ENCODE assay signal across 11 mouse cellular contexts in the genomic region with DNA sequence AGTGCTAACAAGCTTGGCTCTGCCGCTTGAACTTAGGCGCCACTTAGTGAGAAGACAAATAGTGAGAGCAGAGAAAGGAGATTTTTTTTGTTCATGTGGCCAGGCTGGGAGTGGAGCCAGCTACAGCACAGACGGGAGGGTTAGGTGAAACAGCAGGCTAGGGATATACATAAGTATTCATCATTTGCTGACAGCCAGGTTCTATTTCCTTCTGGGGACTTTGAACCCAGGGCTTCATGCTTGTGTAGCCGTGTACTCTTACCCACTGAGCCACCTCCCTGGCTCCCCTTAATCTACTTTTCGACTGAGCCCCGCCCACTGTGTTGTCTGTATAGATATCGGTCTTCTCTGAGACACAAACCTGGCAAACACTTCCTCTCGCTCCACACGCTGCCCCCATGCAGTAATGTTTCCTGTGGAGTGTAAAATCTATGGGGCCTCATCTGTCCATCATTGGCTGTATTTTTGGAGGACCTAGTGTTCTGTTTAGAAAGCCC. TPM values are rescaled to one million over a fixed set of nuclear protein-coding genes. Genes with fewer than 3 reads are reported as not detected.
DNase-seq lines count a peak whose midpoint lies in the region; ATAC-seq and TF ChIP-seq lines count a peak whose summit lies in the region.
"Had no signal": no experiment of that assay in that cellular context is flagged by ENCODE, and none has a peak within 500 bp of the region (broad histone marks: within the 10 kb centered on the region; RNA-seq: fewer than 3 reads in every experiment).

No protein-coding gene starts in this region.

- DNase-seq in heart, adult 11 months: peak; percentile 83
- no peak for DNase-seq in neural tube, embryonic 10.5 days (ENCODE audit: extremely low spot score, low spot score)
- DNase-seq in liver, embryonic 11.5 days (ENCODE audit: low spot score): no peak
- DNase-seq in stomach, postnatal 0 days (ENCODE audit: low spot score): peak; percentile 74
- no peak for DNase-seq in thymus, postnatal 10 days (ENCODE audit: low spot score in 2 of 2)
- DNase-seq in frontal cortex, postnatal 14 days (ENCODE audit: low spot score in 2 of 2): no peak

- no peak overlapping the region for H3K4me2 ChIP-seq in heart, embryonic 11.5 days
- no peak overlapping the region for H3K4me2 ChIP-seq in neural tube, embryonic 13.5 days
- peak overlapping the region; percentile 6 for H3K4me2 ChIP-seq in liver, embryonic 11.5 days
- peak overlapping the region; percentile 27; the same call in 1 of the 2 replicates for H3K4me2 ChIP-seq in stomach, postnatal 0 days (replicated peaks; ENCODE audit: low read depth)

- peaks cover 15% of the 10 kb centered on the region for H3K27me3 ChIP-seq in heart, embryonic 11.5 days (ENCODE audit: control insufficient read depth, insufficient read depth, low read length)
- H3K27me3 ChIP-seq in neural tube, embryonic 13.5 days: 0 out of 2 replicates have a peak, but pooled peaks cover 6% of the 10 kb centered on the region
- H3K27me3 ChIP-seq in liver, embryonic 11.5 days (replicated peaks; ENCODE audit: control insufficient read depth, insufficient read depth, low read length): no peaks in the 10 kb centered on the region
- H3K27me3 ChIP-seq in stomach, postnatal 0 days (ENCODE audit: control insufficient read depth, insufficient read depth, low read length): no peaks in the 10 kb centered on the region

- WGBS in heart, embryonic 11.5 days (ENCODE audit: insufficient replicate concordance): 42% methylated on average over 9 of the region's 9 CpGs
- WGBS in neural tube, embryonic 13.5 days: 67% methylated on average over 9 of the region's 9 CpGs
- WGBS in liver, embryonic 11.5 days: 32% methylated on average over 9 of the region's 9 CpGs
- WGBS in stomach, postnatal 0 days: 21% methylated on average over 9 of the region's 9 CpGs

- no peak overlapping the region for H3K9ac ChIP-seq in heart, embryonic 11.5 days (ENCODE audit: low read depth, low read length)
- no peak overlapping the region for H3K9ac ChIP-seq in neural tube, embryonic 13.5 days
- H3K9ac ChIP-seq in liver, embryonic 11.5 days (ENCODE audit: low read depth, low read length): no peak overlapping the region; the same call in 1 of the 2 replicates
- H3K9ac ChIP-seq in stomach, postnatal 0 days (ENCODE audit: low read length): no peak overlapping the region

- no peak overlapping the region for H3K27ac ChIP-seq in heart, embryonic 11.5 days (ENCODE audit: low read depth, low read length)
- H3K27ac ChIP-seq in neural tube, embryonic 13.5 days (replicated peaks): no peak overlapping the region
- peak overlapping the region; percentile 63 for H3K27ac ChIP-seq in liver, embryonic 11.5 days (ENCODE audit: low read depth, low read length)
- peak overlapping the region; percentile 83 for H3K27ac ChIP-seq in stomach, postnatal 0 days (replicated peaks)

- no peak for ATAC-seq in heart, embryonic 11.5 days (replicated peaks; ENCODE audit: insufficient number of reproducible peaks, low FRiP score, low TSS enrichment)
- peak; percentile 23; the same call in 1 of the 2 replicates for ATAC-seq in neural tube, embryonic 13.5 days (ENCODE audit: low read depth)
- ATAC-seq in liver, embryonic 11.5 days (replicated peaks; ENCODE audit: low FRiP score): peak; percentile 87
- ATAC-seq in stomach, postnatal 0 days (ENCODE audit: low FRiP score, low TSS enrichment): peak; percentile 87

- H3K4me3 ChIP-seq in heart, embryonic 11.5 days (ENCODE audit: low read depth, low read length): no peak overlapping the region
- no peak overlapping the region for H3K4me3 ChIP-seq in neural tube, embryonic 13.5 days
- H3K4me3 ChIP-seq in liver, embryonic 11.5 days (ENCODE audit: low read depth, low read length): no peak overlapping the region
- no peak overlapping the region for H3K4me3 ChIP-seq in stomach, postnatal 0 days (ENCODE audit: low read depth, low read length)

- H3K4me1 ChIP-seq in heart, embryonic 11.5 days (ENCODE audit: control insufficient read depth, insufficient read depth, low read length): peaks cover 7% of the 10 kb centered on the region
- H3K4me1 ChIP-seq in neural tube, embryonic 13.5 days (replicated peaks): 0 out of 2 replicates have a peak, but pooled peaks cover 5% of the 10 kb centered on the region
- peaks cover 16% of the 10 kb centered on the region for H3K4me1 ChIP-seq in liver, embryonic 11.5 days (replicated peaks; ENCODE audit: control insufficient read depth, insufficient read depth, low read length)
- no peaks in the 10 kb centered on the region for H3K4me1 ChIP-seq in stomach, postnatal 0 days (replicated peaks; ENCODE audit: control insufficient read depth, insufficient read depth)

- no peaks in the 10 kb centered on the region for H3K36me3 ChIP-seq in heart, embryonic 11.5 days (ENCODE audit: control insufficient read depth, insufficient read depth, low read length)
- H3K36me3 ChIP-seq in neural tube, embryonic 13.5 days: no peaks in the 10 kb centered on the region
- no peaks in the 10 kb centered on the region for H3K36me3 ChIP-seq in liver, embryonic 11.5 days (ENCODE audit: control insufficient read depth, insufficient read depth, low read length)
- no peaks in the 10 kb centered on the region for H3K36me3 ChIP-seq in stomach, postnatal 0 days (ENCODE audit: control insufficient read depth, insufficient read depth, low read length)

- TF ChIP-seq EP300 in stomach, postnatal 0 days (optimal IDR thresholded peaks at IDR 0.05): no peak

- TF ChIP-seq CTCF in stomach, postnatal 0 days (IDR thresholded peaks at IDR 0.05; ENCODE audit: low read depth): no peak

- no peaks in the 10 kb centered on the region for H3K9me3 ChIP-seq in heart, embryonic 11.5 days (replicated peaks; ENCODE audit: control insufficient read depth, low read length)
- no peaks in the 10 kb centered on the region for H3K9me3 ChIP-seq in neural tube, embryonic 13.5 days
- H3K9me3 ChIP-seq in liver, embryonic 11.5 days (ENCODE audit: control insufficient read depth, low read length): no peaks in the 10 kb centered on the region
- no peaks in the 10 kb centered on the region for H3K9me3 ChIP-seq in stomach, postnatal 0 days (ENCODE audit: control insufficient read depth, low read length)

RNA-seq across cellular contexts. Expression of gene Slc25a1, which starts 11.3 kb away (rescaled TPM):
- 35.9 and 39.5 TPM in 2 replicates for polyA plus RNA-seq in heart, embryonic 11.5 days (2014; fragmentation: Nextera tagmentation; extraction: Ambion mirVana)
- polyA plus RNA-seq in neural tube, embryonic 13.5 days (2015; fragmentation: Nextera tagmentation; extraction: Ambion mirVana): 163 and 169 TPM in 2 replicates
- 138 and 140 TPM in 2 replicates for polyA plus RNA-seq in liver, embryonic 11.5 days (2014; fragmentation: Nextera tagmentation; extraction: Ambion mirVana)
- polyA plus RNA-seq in stomach, postnatal 0 days (2015; fragmentation: Nextera tagmentation; extraction: Ambion mirVana): 219 and 245 TPM in 2 replicates

RNA-seq across cellular contexts. Expression of gene Gsc2, which starts 24.4 kb away (rescaled TPM):
- not detected in 2 replicates for polyA plus RNA-seq in heart, embryonic 11.5 days (2014; fragmentation: Nextera tagmentation; extraction: Ambion mirVana)
- not detected in 2 replicates for polyA plus RNA-seq in neural tube, embryonic 13.5 days (2015; fragmentation: Nextera tagmentation; extraction: Ambion mirVana)
- 0.21 and 0.29 TPM in 2 replicates for polyA plus RNA-seq in liver, embryonic 11.5 days (2014; fragmentation: Nextera tagmentation; extraction: Ambion mirVana)
- 0.21 and 0.23 TPM in 2 replicates for polyA plus RNA-seq in stomach, postnatal 0 days (2015; fragmentation: Nextera tagmentation; extraction: Ambion mirVana)
- polyA plus RNA-seq: C2C12; cerebellum, adult 2 months; forebrain, embryonic 11.5 days had no signal

RNA-seq across cellular contexts. Expression of gene Ess2, which starts 28.2 kb away (rescaled TPM):
- 27.2 and 29.8 TPM in 2 replicates for polyA plus RNA-seq in heart, embryonic 11.5 days (2014; fragmentation: Nextera tagmentation; extraction: Ambion mirVana)
- 43.9 and 48.2 TPM in 2 replicates for polyA plus RNA-seq in neural tube, embryonic 13.5 days (2015; fragmentation: Nextera tagmentation; extraction: Ambion mirVana)
- polyA plus RNA-seq in liver, embryonic 11.5 days (2014; fragmentation: Nextera tagmentation; extraction: Ambion mirVana): 24.4 and 26.4 TPM in 2 replicates
- 15.6 and 17.0 TPM in 2 replicates for polyA plus RNA-seq in stomach, postnatal 0 days (2015; fragmentation: Nextera tagmentation; extraction: Ambion mirVana)

RNA-seq across cellular contexts. Expression of gene Tssk2, which starts 40.9 kb away (rescaled TPM):
- polyA plus RNA-seq in heart, embryonic 11.5 days (2014; fragmentation: Nextera tagmentation; extraction: Ambion mirVana): 0.11 TPM in 1 of 2 replicates, not detected in the other
- polyA plus RNA-seq in neural tube, embryonic 13.5 days (2015; fragmentation: Nextera tagmentation; extraction: Ambion mirVana): not detected in 2 replicates
- polyA plus RNA-seq in liver, embryonic 11.5 days (2014; fragmentation: Nextera tagmentation; extraction: Ambion mirVana): 0.12 TPM in 1 of 2 replicates, not detected in the other
- 0.07 TPM in 1 of 2 replicates, not detected in the other for polyA plus RNA-seq in stomach, postnatal 0 days (2015; fragmentation: Nextera tagmentation; extraction: Ambion mirVana)
- polyA plus RNA-seq: cerebellum, adult 2 months; forebrain, embryonic 11.5 days had no signal

RNA-seq across cellular contexts. Expression of gene Vpreb2, which starts 40.9 kb away (rescaled TPM):
- not detected in 2 replicates for polyA plus RNA-seq in heart, embryonic 11.5 days (2014; fragmentation: Nextera tagmentation; extraction: Ambion mirVana)
- not detected in 2 replicates for polyA plus RNA-seq in neural tube, embryonic 13.5 days (2015; fragmentation: Nextera tagmentation; extraction: Ambion mirVana)
- polyA plus RNA-seq in liver, embryonic 11.5 days (2014; fragmentation: Nextera tagmentation; extraction: Ambion mirVana): not detected in 2 replicates
- not detected in 2 replicates for polyA plus RNA-seq in stomach, postnatal 0 days (2015; fragmentation: Nextera tagmentation; extraction: Ambion mirVana)
- polyA plus RNA-seq: C2C12; cerebellum, adult 2 months; forebrain, embryonic 11.5 days had no signal

Comparison
In these comparisons a context has a peak if more than half of its experiments do, and no peak if none do; other contexts are left out.
1. DNase-seq: peak in heart, adult 11 months (single experiment) and stomach, postnatal 0 days (single experiment); none in neural tube, embryonic 10.5 days (single experiment), liver, embryonic 11.5 days (single experiment), thymus, postnatal 10 days (0 of 2) and frontal cortex, postnatal 14 days (0 of 2).
2. H3K27ac ChIP-seq: peak in liver, embryonic 11.5 days (single experiment) and stomach, postnatal 0 days (single experiment); none in heart, embryonic 11.5 days (single experiment) and neural tube, embryonic 13.5 days (single experiment).
3. H3K4me2 ChIP-seq: peak in liver, embryonic 11.5 days (single experiment) and stomach, postnatal 0 days (single experiment); none in heart, embryonic 11.5 days (single experiment) and neural tube, embryonic 13.5 days (single experiment).